Mouse (Mus musculus) C2C12 (cell line): ENCODE results near the gene Olfr549.

Source experiments
- CEBPB ChIP-seq: IDR thresholded peaks from one replicate; pipeline ENCODE4 v1.6.1; 2011; ENCODE audit warnings: low read depth, mild to moderate bottlenecking, control low read depth, moderate library complexity
- CTCF ChIP-seq: IDR thresholded peaks from one replicate; pipeline ENCODE4 v1.5.1; 2011; ENCODE audit not compliant: control insufficient read depth, insufficient read depth, insufficient read length
- MAX ChIP-seq: IDR thresholded peaks from one replicate; pipeline ENCODE4 v1.6.1; 2011; ENCODE audit warnings: mild to moderate bottlenecking, control low read depth
- MYOD1 ChIP-seq: IDR thresholded peaks from one replicate; pipeline ENCODE4 v1.6.1; 2011; ENCODE audit warnings: low read depth; ENCODE audit not compliant: control insufficient read depth, insufficient read length
- USF1 ChIP-seq: IDR thresholded peaks from one replicate; pipeline ENCODE4 v1.6.1; 2011; ENCODE audit warnings: low read depth, mild to moderate bottlenecking, control low read depth, moderate library complexity

DNA sequence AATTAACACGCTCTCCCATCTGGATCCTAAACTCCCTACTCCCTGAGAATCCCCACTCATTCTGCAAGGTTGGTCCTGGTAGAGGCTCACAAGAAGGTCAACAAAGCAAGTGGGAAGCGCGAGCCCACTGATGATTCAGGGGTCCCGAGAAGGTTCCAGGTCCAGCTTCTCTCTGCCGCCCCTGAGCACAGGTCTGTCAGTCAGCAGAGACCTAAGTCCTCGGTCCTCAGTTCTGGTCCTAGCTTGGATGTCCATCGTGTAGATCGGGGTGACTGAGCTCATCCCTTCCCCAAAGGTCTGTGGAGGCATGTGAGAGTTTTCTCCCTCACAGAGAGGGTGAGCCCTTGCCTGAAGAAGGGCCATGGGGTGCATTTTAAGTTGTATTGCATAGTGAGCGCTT lies 41.6 kb upstream of the Olfr549 start:
- TF ChIP-seq CTCF: no peak
- TF ChIP-seq MAX: no peak
- no peak for TF ChIP-seq USF1
- no peak for TF ChIP-seq CEBPB
- TF ChIP-seq MYOD1: no peak
